Mouse (Mus musculus): ENCODE results near the gene Ankrd44. TPM values are rescaled to one million over a fixed set of nuclear protein-coding genes. Genes with fewer than 3 reads are reported as not detected.
A peak's percentile ranks its signal among the peaks of the same experiment; 100 is the strongest.

The Ankrd44 gene
- total RNA-seq, 2 experiments from 2014 or later, result 22.1 to 22.2 TPM

GRCm38 (mm10) chr1:54827827-54828226, 98.4 kb downstream of the Ankrd44 start:
- DNase-seq (ENCODE audit: low spot score in 2 of 2), result no peak
- intact Hi-C loops (cut with DNase I), result no loop called here

DNA sequence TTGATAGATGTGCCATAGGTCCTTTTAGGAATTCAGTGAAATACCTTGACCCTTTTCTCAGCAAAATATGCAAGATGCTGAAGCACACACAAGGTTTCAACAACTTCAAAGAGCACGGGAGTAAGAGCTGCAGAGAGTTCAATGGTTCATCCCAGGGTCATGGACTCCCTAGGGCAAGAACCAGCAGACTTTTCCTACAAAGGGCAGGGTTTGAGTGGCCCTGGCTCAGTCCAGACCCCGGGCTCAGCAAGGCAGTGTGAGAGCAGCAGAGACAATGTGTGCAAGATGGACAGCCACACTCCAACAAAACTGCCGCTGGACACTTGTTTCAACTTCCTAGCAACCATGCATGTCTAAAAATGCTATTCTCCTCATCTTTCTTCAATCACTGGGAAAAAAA, 98.8 kb downstream of the Ankrd44 start:
- intact Hi-C loops (cut with DNase I), result no loop called here

GRCm38 (mm10) chr1:54826426-54826986, 99.7 kb downstream of the Ankrd44 start:
- DNase-seq (ENCODE audit: low spot score in 2 of 2), result no peak
- intact Hi-C loops (cut with DNase I), result no loop called here

More for the DNA sequence above, 98.8 kb downstream of the Ankrd44 start:
- DNase-seq (ENCODE audit: low spot score in 2 of 2), result no peak

GRCm38 (mm10) chr1:54825718-54826425, 100.3 kb downstream of the Ankrd44 start:
- intact Hi-C loops (cut with DNase I), result no loop called here
- DNase-seq (ENCODE audit: low spot score in 2 of 2), result no peak

- intact Hi-C loops (cut with DNase I), result no loop called here
- DNase-seq (ENCODE audit: low spot score in 2 of 2), result no peak
These were observed 101.9 kb downstream of the Ankrd44 start for GRCm38 (mm10) chr1:54824106-54824808.

- intact Hi-C loops (cut with DNase I), result no loop called here
- DNase-seq (ENCODE audit: low spot score in 2 of 2), result peak; percentile 11 to 67
These were observed 104.4 kb downstream of the Ankrd44 start for GRCm38 (mm10) chr1:54821797-54822196.

- no peak for DNase-seq (ENCODE audit: low spot score in 2 of 2)
- intact Hi-C loops (cut with DNase I), result no loop called here
These were observed 110.9 kb downstream of the Ankrd44 start for GRCm38 (mm10) chr1:54815206-54815855.

DNA sequence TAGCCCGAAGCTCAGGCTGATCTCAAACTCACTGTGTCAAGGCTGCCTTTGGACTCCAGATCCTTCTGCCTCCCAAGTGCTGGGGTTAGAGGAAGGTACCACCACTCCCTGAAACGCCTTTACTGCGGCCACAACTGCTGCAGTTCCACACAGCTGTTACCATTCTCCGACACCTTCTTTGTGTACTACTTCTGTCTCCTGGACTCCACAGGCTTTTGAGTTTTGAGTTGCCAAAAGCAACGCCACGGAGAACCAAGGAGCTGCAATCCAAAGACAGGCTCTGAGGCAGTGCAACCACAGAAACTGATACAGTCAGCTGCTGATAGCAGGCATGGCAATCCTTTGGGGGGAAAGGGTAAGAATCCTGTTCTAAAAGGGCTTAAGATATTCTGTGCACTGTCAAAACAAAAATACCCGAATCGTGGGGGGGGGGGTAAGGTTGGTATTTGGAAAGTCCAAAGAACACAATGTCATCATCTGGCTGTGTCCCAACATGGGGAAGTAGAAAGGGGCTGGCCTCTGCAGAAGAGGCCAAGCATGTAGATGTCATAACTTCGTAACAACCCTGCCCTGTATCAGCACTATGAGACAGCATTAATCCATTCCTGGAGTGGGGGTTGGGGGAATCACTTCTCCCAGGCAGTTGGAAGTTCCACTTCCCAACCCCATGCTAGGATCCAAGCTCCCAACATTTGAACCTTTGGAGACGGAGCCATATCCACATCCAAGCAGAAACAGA, 116.2 kb downstream of the Ankrd44 start:
- no peak for DNase-seq (ENCODE audit: low spot score in 2 of 2)
- intact Hi-C loops (cut with DNase I), result no loop called here

GRCm38 (mm10) chr1:54809098-54809490, 117.1 kb downstream of the Ankrd44 start:
- no peak for DNase-seq (ENCODE audit: low spot score in 2 of 2)

DNA sequence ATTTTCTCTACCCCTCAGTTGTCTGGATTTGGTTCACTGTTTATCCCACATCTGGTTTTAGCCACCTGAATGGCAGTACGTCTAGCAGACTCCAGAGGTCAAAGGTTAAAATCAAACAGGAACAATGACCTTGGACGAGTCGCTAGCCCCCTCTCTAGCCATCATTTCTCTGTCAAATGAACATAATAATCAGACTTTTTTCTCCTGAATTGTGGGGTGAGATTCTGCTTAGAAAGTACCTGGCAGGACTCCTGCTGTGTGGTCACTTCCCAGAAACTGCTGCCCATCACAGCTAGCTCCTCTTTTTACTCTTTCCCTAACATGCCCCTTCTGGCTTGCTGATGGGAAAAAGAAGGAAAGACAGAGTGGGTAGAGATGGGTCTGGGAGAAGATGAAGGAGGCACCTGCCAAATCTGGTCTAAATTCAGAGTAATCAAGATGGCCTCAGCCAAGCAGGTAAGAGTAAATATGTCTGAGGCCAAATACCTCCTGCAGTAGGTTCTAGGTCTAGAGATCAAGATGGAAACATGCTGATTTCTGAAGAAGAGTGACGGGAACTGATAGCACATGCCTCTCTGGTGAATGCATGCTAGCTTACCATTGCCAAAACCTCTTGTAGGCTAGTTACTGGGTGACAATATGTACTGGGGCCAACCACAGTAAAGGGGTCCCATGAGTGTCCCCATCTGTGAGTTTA, 117.6 kb downstream of the Ankrd44 start:
- no peak for DNase-seq (ENCODE audit: low spot score in 2 of 2)
- intact Hi-C loops (cut with DNase I), result no loop called here

More at GRCm38 (mm10) chr1:54809098-54809490, 117.1 kb downstream of the Ankrd44 start:
- intact Hi-C loops (cut with DNase I), result no loop called here

DNA sequence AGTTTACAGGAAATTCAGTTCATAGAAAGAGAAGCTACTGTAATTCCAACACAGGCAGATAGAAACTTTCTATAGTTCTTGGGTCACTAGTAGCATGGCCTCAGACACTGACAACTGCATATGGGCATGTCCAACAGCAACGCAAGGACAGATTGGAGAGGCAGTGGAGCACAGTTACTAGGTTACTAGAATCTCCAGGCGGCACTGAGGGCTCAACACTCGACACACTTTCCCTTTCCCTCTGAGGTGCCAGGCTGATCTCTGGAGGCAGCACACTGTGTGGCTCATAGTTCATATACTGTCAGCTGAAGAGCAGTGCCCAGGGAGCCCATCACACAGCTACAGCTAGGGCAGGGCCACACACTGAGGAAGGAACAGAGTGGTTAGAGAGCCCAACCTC, 118.4 kb downstream of the Ankrd44 start:
- intact Hi-C loops (cut with DNase I), result no loop called here
- no peak for DNase-seq (ENCODE audit: low spot score in 2 of 2)

GRCm38 (mm10) chr1:54806116-54806850, 119.9 kb downstream of the Ankrd44 start:
- intact Hi-C loops (cut with DNase I), result no loop called here
- DNase-seq (ENCODE audit: low spot score in 2 of 2), result no peak

DNA sequence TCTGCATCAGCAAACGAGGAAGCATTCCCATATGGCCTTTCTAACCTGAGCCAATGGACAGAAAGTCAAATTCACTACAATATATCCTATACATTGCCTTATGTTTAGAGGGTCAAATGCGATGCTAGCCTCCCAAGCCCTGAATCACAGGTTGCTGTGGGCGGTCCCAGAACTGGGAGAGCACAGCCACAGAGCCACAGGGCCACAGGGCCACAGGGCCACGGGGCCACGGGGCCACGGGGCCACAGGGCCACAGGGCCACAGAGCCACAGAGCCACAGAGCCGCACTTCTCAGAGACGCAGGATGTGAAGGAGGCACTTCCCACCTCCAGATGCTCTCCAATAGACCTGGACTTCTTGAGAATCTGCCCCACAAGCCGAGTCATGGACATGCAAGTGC, 121.8 kb downstream of the Ankrd44 start:
- intact Hi-C loops (cut with DNase I), result no loop called here
- DNase-seq (ENCODE audit: low spot score in 2 of 2), result no peak

- intact Hi-C loops (cut with DNase I), result no loop called here
- no peak for DNase-seq (ENCODE audit: low spot score in 2 of 2)
These were observed 123.5 kb downstream of the Ankrd44 start for GRCm38 (mm10) chr1:54802703-54803102.

GRCm38 (mm10) chr1:54801256-54801655, 124.9 kb downstream of the Ankrd44 start:
- intact Hi-C loops (cut with DNase I), result no loop called here
- no peak for DNase-seq (ENCODE audit: low spot score in 2 of 2)

DNA sequence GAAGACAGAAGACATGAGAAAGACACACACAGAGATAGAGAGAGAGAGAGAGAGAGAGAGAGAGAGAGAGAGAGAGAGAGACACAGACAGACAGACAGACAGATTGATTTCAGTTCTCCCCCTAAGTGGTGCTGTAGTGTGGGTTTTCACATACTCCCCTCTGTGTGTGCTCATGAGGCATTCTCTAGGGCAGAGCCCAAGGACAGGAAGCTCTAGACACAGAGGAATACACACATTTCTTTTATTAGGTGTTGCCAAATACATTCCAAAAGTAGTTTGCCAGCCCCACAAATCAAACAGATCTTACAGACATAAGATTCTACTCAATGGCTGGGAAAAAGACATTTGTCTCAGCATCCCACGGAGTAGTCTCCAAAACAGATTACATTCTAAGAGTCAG, 126.8 kb downstream of the Ankrd44 start:
- intact Hi-C loops (cut with DNase I), result no loop called here

GRCm38 (mm10) chr1:54798415-54798814, 127.8 kb downstream of the Ankrd44 start:
- DNase-seq (ENCODE audit: low spot score in 2 of 2), result no peak
- intact Hi-C loops (cut with DNase I), result no loop called here

More for the DNA sequence above, 126.8 kb downstream of the Ankrd44 start:
- DNase-seq (ENCODE audit: low spot score in 2 of 2), result no peak

GRCm38 (mm10) chr1:54794709-54795108, 131.5 kb downstream of the Ankrd44 start:
- no peak for DNase-seq (ENCODE audit: low spot score in 2 of 2)
- intact Hi-C loops (cut with DNase I), result no loop called here

All from left cerebral cortex, postnatal 25 days (tissue).